Mouse (Mus musculus) stomach, embryonic 14.5 days (tissue): ENCODE results near the gene Rassf6. TPM values are rescaled to one million over a fixed set of nuclear protein-coding genes. Genes with fewer than 3 reads are reported as not detected.
A peak's percentile ranks its signal among the peaks of the same experiment; 100 is the strongest.
"Not testable (repeated sequence)": the region's sequence is repeated elsewhere in the genome, so short reads cannot be mapped to it uniquely, and the experiment has no call there.

Source experiments
- ATAC-seq: fragments of 200-750 bp; cut with Nextera tagmentation; 2 replicates; pipeline ENCODE4 v1.8.0; 2017; ENCODE audit warnings: low read depth, moderate TSS enrichment; ENCODE audit not compliant: insufficient number of reproducible peaks, insufficient read depth, low FRiP score
- H3K27ac ChIP-seq: fragments of 300-500 bp; sonication (generic); 2 replicates; pipeline ENCODE4 v1.5.1; 2014; ENCODE audit warnings: mild to moderate bottlenecking, low read length, moderate library complexity, mixed read lengths
- H3K27me3 ChIP-seq: fragments of 300-500 bp; sonication (generic); 2 replicates; pipeline ENCODE4 v1.6.1; 2014; ENCODE audit warnings: low read length, control low read depth, mixed read lengths; ENCODE audit not compliant: control insufficient read depth, insufficient read depth
- H3K36me3 ChIP-seq: fragments of 300-500 bp; sonication (generic); 2 replicates; pipeline ENCODE4 v1.6.1; 2014; ENCODE audit warnings: mild to moderate bottlenecking, control low read depth, low read length, moderate library complexity, mixed read lengths; ENCODE audit not compliant: control insufficient read depth, insufficient read depth
- H3K4me1 ChIP-seq: fragments of 300-500 bp; sonication (generic); 2 replicates; pipeline ENCODE4 v1.6.1; 2014; ENCODE audit warnings: low read length, control low read depth, mixed read lengths; ENCODE audit not compliant: control insufficient read depth, insufficient read depth
- H3K4me2 ChIP-seq: fragments of 300-500 bp; sonication (generic); replicated peaks from 2 replicates; pipeline ENCODE4 v1.6.1; 2014; ENCODE audit warnings: low read depth, low read length, control low read depth
- H3K4me3 ChIP-seq: fragments of 300-500 bp; sonication (generic); 2 replicates; pipeline ENCODE4 v1.5.1; 2014; ENCODE audit warnings: low read depth, low read length, control low read depth
- H3K9ac ChIP-seq: fragments of 300-500 bp; sonication (generic); replicated peaks from 2 replicates; pipeline ENCODE4 v1.6.1; 2014; ENCODE audit warnings: low read depth, mild to moderate bottlenecking, control low read depth, low read length, moderate library complexity, mixed read lengths
- H3K9me3 ChIP-seq: fragments of 300-500 bp; sonication (generic); 2 replicates; pipeline ENCODE4 v1.6.1; 2016; ENCODE audit warnings: low read depth, low read length, control low read depth; ENCODE audit not compliant: control insufficient read depth
- WGBS: fragments of 180-500 bp; shearing (Covaris S2); extraction: QIAGEN DNeasy Blood & Tissue Kit; methylation state at CpG from one replicate; pipeline ENCODE4 v1.1.7; 2014; 5-methylcytosine and 5-hydroxymethylcytosine counted together
- polyA plus RNA-seq: library from polyadenylated mRNA; unstranded; fragments of >200 nt; fragmentation: Nextera tagmentation; extraction: Ambion mirVana; gene quantifications from 2 replicates; pipeline ENCODE4 v1.2.1, GENCODE M21; 2014

Rassf6 gene
- polyA plus RNA-seq, 1 experiment from 2014 or later, result 5.5 TPM

- no peaks in the 10 kb centered on the region for H3K9me3 ChIP-seq
- H3K27ac ChIP-seq, result no peak overlapping the region
- no peak overlapping the region for H3K4me2 ChIP-seq
- WGBS, result 84% methylated on average over 3 of the region's 3 CpGs
- no peaks in the 10 kb centered on the region for H3K27me3 ChIP-seq
- H3K4me1 ChIP-seq, result no peaks in the 10 kb centered on the region
- H3K4me3 ChIP-seq, result no peak overlapping the region
- H3K36me3 ChIP-seq, result no peaks in the 10 kb centered on the region
- ATAC-seq, result no peak
- H3K9ac ChIP-seq, result no peak overlapping the region
Measured at GRCm38 (mm10) chr5:90617859-90618258, 22.6 kb downstream of the Rassf6 start.

GRCm38 (mm10) chr5:90612751-90613150 lies 27.7 kb downstream of the Rassf6 start:
- H3K4me2 ChIP-seq, H3K4me1 ChIP-seq, H3K9me3 ChIP-seq, H3K36me3 ChIP-seq, ATAC-seq, H3K27ac ChIP-seq, H3K27me3 ChIP-seq, H3K9ac ChIP-seq, H3K4me3 ChIP-seq: not testable (repeated sequence)
- WGBS, result 91% methylated on average over 1 of the region's 1 CpGs

- H3K27me3 ChIP-seq, result no peaks in the 10 kb centered on the region
- ATAC-seq, result no peak
- WGBS, result 85% methylated on average over 6 of the region's 6 CpGs
- H3K36me3 ChIP-seq, result no peaks in the 10 kb centered on the region
- H3K4me2 ChIP-seq, result no peak overlapping the region
- H3K9ac ChIP-seq, result no peak overlapping the region
- H3K9me3 ChIP-seq, result no peaks in the 10 kb centered on the region
- no peaks in the 10 kb centered on the region for H3K4me1 ChIP-seq
- no peak overlapping the region for H3K27ac ChIP-seq
- no peak overlapping the region for H3K4me3 ChIP-seq
Measured at GRCm38 (mm10) chr5:90611996-90612611, 28.4 kb downstream of the Rassf6 start.

GRCm38 (mm10) chr5:90611388-90611787 lies 29.1 kb downstream of the Rassf6 start:
- no peak overlapping the region for H3K9ac ChIP-seq
- ATAC-seq, result 0 out of 2 replicates have a peak, but pooled peaks have one; percentile 18
- H3K4me3 ChIP-seq, result no peak overlapping the region
- H3K9me3 ChIP-seq, result no peaks in the 10 kb centered on the region
- 74% methylated on average over 3 of the region's 3 CpGs for WGBS
- no peak overlapping the region for H3K27ac ChIP-seq
- H3K27me3 ChIP-seq, result no peaks in the 10 kb centered on the region
- H3K36me3 ChIP-seq, result no peaks in the 10 kb centered on the region
- no peak overlapping the region for H3K4me2 ChIP-seq
- H3K4me1 ChIP-seq, result no peaks in the 10 kb centered on the region

- 41% methylated on average over 11 of the region's 11 CpGs for WGBS
- Histone ChIP-seq H3K9ac (no peak overlapping the region), H3K9me3 (no peaks in the 10 kb centered on the region), H3K4me1 (no peaks in the 10 kb centered on the region), H3K36me3 (no peaks in the 10 kb centered on the region), H3K4me2 (no peak overlapping the region), H3K27me3 (no peaks in the 10 kb centered on the region), H3K27ac (no peak overlapping the region), H3K4me3 (no peak overlapping the region)
- no peak for ATAC-seq
Measured at GRCm38 (mm10) chr5:90608906-90609305, 31.6 kb downstream of the Rassf6 start.

- Histone ChIP-seq H3K27ac (peak overlapping the region; percentile 44; the same call in 1 of the 2 replicates), H3K9ac (no peak overlapping the region), H3K4me2 (peak overlapping the region; percentile 15; the same call in 1 of the 2 replicates), H3K9me3 (no peaks in the 10 kb centered on the region), H3K4me3 (no peak overlapping the region), H3K36me3 (no peaks in the 10 kb centered on the region), H3K4me1 (no peaks in the 10 kb centered on the region), H3K27me3 (no peaks in the 10 kb centered on the region)
- WGBS, result 23% methylated on average over 13 of the region's 13 CpGs
- ATAC-seq, result 0 out of 2 replicates have a peak, but pooled peaks have one; percentile 33
Measured at GRCm38 (mm10) chr5:90603407-90603923, 37.0 kb downstream of the Rassf6 start.

- no peak for ATAC-seq
- no peaks in the 10 kb centered on the region for H3K27me3 ChIP-seq
- 21% methylated on average over 6 of the region's 6 CpGs for WGBS
- no peak overlapping the region for H3K4me3 ChIP-seq
- no peaks in the 10 kb centered on the region for H3K4me1 ChIP-seq
- H3K9me3 ChIP-seq, result no peaks in the 10 kb centered on the region
- H3K27ac ChIP-seq, result no peak overlapping the region
- no peaks in the 10 kb centered on the region for H3K36me3 ChIP-seq
- H3K9ac ChIP-seq, result no peak overlapping the region
- H3K4me2 ChIP-seq, result no peak overlapping the region
Measured at GRCm38 (mm10) chr5:90601469-90601868, 39.0 kb downstream of the Rassf6 start.

GRCm38 (mm10) chr5:90596155-90596554 lies 44.3 kb downstream of the Rassf6 start:
- H3K4me2 ChIP-seq, result no peak overlapping the region
- no peak overlapping the region for H3K27ac ChIP-seq
- no peaks in the 10 kb centered on the region for H3K36me3 ChIP-seq
- no peaks in the 10 kb centered on the region for H3K27me3 ChIP-seq
- no peak overlapping the region for H3K9ac ChIP-seq
- no peaks in the 10 kb centered on the region for H3K9me3 ChIP-seq
- WGBS, result 79% methylated on average over 6 of the region's 6 CpGs
- no peaks in the 10 kb centered on the region for H3K4me1 ChIP-seq
- H3K4me3 ChIP-seq, result no peak overlapping the region
- ATAC-seq, result no peak

- ATAC-seq, result no peak
Measured at GRCm38 (mm10) chr5:90594945-90595344, 45.5 kb downstream of the Rassf6 start.

More at GRCm38 (mm10) chr5:90594945-90595344, 45.5 kb downstream of the Rassf6 start:
- H3K9me3 ChIP-seq, result no peaks in the 10 kb centered on the region
- no peaks in the 10 kb centered on the region for H3K27me3 ChIP-seq
- no peak overlapping the region for H3K4me2 ChIP-seq
- 79% methylated on average over 13 of the region's 13 CpGs for WGBS
- H3K4me3 ChIP-seq, result no peak overlapping the region
- no peak overlapping the region for H3K27ac ChIP-seq
- H3K4me1 ChIP-seq, result no peaks in the 10 kb centered on the region
- no peaks in the 10 kb centered on the region for H3K36me3 ChIP-seq
- H3K9ac ChIP-seq, result no peak overlapping the region
